Mouse (Mus musculus) frontal cortex, postnatal 10 days (tissue): ENCODE results near the gene D8Ertd738e.
"Not testable (repeated sequence)": the region's sequence is repeated elsewhere in the genome, so short reads cannot be mapped to it uniquely, and the experiment has no call there.

Source experiments
- DNase-seq, 2 experiments: peaks; one replicate each; pipeline ENCODE4 v3.0.0; 2022; ENCODE audit warnings: low spot score in 2 of 2, mixed read lengths in 1 of 2

D8Ertd738e gene

DNA sequence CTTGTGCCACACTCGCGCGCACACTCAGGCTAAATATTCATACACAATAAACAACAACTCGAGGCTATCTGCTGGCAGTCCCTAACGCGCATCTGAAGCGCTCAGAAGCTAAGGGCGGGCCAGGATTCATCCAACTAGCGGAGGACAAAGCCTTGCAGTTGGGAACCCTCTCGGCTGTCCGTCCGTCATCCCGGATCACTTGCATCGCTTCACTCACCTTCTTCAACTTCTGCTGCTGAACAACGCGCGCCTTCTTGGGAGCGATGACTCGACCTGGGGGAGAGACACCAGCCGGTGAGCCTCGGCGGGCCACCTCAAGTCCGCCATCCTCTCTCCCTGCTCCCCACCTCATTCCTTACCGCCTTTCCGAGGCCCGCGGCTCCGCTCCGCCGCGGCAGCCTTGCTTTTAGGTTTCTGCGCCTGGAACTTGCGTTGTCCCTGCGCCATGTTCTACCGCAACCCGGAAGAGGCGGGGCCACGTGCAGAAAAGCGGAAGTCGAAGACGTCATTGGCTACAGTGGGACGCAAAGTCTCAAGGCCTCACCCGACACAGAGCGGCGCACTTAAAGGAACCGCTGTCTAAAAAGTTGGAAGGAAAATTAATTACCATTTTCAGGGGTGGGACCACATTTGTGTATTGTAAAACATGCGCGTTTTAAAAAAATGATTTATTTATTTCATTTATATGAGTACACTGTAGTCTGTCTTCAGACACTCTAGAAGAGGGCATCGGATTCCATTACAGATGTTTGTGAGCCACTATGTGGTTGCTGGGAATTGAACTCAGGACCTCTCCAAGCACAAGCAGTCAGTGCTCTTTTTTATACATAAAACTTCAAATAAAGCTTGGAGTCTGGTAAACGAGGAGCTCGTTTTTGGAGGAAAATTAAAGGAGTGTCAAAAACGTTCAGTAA lies at the start of gene D8Ertd738e:
Gene D8Ertd738e, minus strand, starts transcription at position 463 of the 914 bp plus-strand sequence.
- peak; percentile 79 to 85 for DNase-seq

DNA sequence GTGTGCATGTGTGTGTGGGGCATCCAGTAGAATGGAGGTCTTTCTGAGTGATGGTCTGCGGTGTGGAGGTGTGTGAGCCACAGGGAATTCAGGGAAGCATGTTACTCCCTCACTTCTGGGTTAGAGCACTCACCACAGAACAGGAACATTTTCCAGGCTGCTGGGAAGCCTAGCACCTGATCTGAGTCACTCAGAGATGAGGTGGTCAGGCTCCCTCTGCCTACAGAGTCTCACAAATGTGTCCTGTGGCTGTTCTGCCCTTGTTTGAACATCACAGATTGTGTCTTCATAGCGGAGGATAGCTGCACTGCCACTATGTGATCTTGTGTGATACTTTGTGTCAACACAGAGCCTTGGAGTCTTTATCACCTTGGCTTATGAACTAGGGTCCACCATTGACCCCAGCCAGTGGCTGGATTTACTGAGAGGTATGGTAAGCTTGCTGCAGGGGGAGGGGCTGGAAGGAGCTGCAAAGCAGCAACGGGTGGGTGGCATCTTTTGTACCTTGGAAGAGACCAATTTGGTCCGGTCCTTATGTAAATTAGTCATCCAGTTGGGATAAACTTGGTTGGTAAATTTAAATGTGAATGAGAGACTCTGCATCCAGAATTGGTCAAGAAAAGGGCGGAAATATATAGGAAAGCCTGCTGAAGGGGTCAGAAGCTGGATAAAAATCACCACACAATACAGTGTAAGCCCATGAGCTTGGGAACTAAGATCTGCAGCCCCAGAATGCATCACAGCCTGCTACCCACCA lies 47.7 kb upstream of the D8Ertd738e start:
- DNase-seq: no peak

DNA sequence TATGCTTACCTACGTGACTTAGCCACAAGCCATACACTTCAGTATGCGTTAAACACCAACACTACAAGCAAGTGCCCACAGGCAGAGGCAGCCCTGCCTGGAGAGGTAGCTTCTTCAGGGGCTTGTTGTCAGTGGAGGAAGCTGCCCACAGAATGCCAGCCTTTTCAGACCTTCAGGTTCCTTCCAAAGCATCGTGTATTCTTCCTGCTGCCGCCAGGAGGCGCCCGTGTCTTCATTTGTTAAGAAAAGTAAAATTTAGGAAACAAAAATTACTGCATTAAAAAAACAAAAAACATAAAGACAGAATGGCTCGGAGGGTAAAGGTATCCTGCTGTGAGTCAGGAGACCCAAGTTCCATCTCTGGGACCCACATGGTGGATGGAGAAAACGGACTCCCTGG lies 42.2 kb upstream of the D8Ertd738e start:
- DNase-seq: peak in 1 of 2 experiments; percentile 40

DNA sequence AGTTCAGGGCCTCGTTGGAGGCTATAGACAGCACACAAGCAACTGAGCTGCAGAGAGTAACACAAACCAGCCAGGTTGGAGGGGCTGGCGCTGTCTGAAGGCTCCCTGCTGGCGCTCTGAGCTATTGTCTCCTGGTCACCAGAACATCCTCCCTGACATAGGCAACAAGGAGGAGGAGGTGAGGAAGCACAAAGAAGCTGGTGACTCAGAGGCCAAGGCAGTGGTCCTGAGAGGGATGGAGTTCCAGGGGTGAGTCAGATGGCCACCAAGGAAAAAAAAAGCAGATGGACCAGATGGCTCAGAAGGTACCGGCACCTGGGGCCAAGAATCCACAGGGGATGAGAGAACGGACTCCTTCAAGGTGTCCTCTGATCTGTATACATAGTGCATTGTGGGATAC lies 41.6 kb upstream of the D8Ertd738e start:
- DNase-seq: no peak

DNA sequence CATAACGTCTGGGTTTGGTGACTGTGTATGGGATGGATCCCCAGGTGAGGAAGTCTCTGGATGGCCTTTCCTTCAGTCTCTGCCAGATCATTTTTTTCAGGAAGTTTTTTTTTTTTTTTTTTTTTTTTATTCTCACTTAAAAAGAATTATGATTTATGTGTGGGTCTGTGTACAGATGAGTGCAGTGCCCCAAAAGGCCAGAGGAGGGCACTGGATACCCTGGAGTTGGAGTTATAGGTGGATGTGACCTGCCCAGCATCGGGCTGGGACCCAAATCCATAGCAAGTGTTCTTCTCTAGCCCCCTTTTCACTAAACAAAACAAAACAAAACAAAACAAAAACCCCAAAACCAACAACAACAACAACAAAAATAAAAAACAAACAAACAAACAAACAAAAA lies 39.4 kb upstream of the D8Ertd738e start:
- DNase-seq: no peak

DNA sequence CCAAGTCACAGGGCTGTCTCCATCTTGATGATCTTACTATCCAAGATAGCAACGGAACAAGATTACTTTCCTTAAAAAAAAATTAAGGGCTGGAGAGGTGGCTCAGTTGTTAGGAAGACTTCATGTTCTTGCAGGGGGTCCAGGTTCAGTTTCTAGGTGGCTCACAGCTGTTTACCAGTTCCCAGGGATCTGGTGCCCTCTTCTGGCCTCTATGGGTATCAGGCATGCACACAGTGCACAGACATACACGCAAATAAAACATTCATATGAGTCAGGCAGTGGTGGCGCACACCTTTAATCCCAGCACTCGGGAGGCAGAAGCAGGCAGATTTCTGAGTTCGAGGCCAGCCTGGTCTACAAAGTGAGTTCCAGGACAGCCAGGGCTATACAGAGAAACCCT lies 36.1 kb upstream of the D8Ertd738e start:
- not testable (repeated sequence) for DNase-seq

DNA sequence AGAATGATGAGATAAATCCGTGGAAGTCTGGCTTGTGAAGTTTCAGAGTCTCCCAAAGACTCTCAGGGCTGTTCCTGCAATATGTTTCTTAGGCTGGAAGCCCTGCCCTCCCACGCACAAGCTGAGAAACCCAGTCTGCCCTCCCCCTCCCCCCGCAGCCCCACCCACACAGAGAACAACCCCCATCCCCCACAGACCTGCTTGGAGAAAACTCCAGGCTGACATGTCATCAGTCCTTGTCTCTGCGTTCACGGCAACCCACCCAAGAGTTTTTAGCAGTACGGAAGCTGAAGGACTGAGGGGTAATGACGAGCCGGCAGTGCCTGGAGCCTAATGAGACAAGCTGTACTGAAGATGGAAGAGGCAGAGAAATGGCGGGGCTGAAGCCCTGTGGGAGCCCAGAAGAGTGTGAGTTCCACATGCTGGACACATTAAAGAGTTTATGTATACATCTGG lies 35.1 kb upstream of the D8Ertd738e start:
- no peak for DNase-seq

DNA sequence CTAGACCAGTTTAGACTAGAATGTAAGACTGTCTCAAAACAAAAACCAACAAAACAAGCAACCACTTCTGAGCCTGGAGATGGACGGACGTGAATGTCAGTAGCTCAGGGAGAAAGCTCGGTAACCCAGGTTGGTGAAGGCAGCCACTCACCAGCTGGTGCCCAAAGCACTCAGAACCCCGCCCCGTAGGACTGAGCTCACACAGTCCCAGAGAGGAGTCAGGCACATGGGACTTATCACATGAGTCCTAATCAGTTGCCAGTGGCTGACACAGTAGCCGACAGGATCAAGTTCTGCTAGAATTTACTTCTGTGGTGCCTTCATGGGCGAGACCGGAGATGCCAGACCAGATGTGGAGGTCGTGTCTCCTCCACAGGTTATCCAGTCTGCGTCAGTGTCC lies 31.3 kb upstream of the D8Ertd738e start:
- DNase-seq: no peak

DNA sequence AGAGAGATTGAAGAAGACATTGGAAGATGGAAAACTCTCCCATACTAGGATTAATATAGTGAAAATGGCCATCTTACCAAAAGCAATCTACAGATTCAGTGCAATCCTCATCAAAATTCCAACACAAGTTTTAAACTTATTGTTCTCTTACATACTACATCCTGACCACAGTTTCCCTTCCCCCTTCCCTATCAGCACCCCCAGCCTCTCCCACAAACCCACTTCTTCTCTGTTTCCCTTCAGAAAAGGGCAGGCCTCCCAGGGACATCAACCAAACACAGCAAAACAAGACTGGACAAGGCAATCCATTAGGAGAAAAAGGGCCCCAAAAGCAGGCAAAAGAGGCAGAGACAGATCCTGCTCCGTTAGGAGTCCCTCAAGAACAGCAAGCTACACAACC lies 26.9 kb upstream of the D8Ertd738e start:
- no peak for DNase-seq

DNA sequence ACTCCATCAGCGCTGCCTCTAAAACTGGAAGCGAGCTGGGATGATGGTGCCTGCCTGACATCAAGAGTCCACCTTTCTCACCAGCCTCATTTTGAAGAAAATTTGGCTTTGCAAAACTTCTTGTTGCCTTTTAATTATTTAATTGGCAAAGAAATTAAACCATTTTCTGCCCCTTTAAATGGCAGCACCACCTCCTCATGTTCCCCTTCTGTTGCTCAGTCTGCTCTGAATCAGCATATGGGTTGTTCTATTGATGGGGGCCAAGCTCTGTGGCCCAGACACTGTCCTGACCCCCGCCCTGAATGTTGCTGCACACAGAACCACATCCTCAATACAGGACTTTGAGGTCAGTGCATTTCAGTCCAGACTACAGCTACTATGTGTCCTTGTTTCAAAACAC lies 24.4 kb upstream of the D8Ertd738e start:
- DNase-seq: no peak

DNA sequence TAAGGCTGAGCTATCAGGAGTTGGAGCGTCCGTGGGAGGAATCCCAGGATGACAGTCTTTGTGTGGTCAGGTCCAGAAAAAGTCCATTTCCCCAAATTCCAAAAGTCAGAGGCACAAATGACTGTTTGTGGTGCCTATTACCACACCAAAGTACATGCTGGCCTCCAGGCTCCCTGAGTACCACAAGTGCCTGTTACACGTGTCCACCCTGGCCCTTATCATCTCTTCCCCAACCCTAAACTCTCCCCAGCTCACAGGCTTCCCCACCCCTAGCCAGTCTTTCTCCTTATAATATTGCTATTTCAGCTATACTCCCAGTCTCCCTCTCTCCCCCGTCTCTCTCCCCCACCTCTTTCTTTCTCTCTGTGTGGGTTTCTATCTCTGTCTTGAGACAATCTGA lies 22.8 kb upstream of the D8Ertd738e start:
- no peak for DNase-seq

DNA sequence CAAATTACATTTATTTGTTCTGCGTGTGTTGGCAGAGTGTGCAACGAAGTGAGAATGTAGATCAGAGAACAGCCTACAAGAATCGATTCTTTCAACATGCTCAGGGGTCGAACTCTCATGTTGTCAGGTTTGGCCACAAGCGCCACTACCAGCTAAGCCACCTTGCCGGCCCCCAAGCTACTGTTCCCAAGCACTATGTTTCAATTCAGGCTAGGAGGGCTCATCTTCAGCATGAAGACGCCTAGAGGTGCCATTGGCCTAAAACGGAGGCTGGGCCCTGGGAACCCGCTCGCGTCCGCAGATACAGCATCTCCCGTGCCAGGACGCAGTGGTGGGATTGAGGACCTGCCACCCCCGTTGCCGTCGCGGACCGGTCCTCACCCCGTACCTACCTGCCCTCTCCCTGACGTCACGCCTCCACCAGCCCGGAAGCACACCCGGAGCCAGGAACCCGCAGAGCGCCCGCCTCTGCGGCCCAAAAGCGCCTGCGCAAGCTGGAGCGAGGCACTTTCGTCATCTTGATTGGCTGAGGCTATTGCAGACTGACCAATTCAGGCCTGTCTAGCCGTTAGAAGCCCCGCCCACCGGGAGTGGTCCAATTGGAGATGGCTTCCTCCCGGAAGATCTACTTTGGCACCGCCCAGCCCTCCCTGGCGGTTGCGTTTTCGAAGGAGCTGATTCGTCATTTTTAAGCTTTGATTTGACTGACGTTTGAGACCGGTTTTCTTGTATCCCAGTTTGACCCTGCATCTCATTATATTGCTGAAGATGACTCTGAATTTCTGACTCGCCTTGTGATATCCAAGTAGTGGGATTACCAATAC lies 20.6 kb upstream of the D8Ertd738e start, which contains the start of gene Ccdc130:
Gene Ccdc130, minus strand, starts transcription at position 431 of the 824 bp plus-strand sequence.
- DNase-seq: peak; percentile 100

DNA sequence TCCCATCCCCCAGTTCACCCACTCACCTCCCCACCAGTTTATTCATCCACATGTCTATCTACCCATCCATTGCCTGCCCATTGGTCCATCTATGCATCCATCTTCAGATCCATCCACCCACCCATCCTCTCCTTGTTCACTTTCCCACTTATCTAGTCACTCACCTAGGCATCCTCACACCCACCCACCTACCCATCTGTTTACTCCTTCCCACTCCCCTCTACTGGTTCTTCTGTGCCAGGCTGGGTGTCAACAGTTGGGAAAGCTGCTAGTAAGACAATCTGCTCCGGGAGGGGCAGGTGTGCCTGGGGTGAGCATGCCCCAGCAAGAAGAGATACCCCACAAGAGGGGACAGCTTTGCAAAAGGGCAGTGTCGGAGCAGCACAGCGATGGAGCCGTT lies 11.6 kb upstream of the D8Ertd738e start:
- no peak for DNase-seq

DNA sequence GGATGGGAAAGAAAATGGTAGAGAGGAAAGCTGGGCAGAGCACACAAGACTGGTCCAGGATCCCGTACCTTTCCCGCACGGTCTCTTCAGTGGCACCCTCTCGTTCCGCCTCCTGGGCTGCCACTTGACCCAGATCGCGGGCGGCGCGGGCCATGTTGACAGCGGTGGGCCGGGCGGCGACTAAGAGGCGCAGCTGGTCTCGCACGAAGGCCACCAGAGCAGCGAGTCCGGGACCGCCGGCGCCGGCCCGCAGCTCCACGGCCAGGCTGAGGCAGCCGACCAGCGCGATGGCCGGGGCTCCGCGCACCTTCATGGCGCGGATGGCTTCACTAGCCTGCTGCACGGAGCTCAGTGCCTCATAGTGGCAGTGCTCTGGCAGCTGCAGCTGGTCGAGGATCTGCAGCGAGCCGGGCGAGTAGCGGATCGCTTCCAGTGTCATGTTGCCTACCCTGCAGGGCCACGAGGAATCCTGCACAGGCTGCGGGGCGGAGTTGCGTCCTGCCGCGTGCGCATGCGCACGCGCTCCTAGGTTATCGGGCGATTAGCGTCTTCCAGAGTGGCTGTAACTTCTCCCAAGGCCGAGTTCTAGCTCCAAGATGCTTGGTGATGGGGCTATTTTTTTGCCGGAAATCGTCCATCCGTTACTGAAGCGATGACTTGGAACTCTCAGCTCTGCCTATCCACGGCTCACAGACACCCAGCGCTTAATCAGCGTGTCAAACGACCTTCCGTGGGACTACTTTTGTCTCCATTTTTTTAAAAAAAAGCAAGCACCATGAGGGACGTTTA lies 7.5 kb upstream of the D8Ertd738e start, which contains the start of gene Mri1:
Gene Mri1, minus strand, starts transcription at position 505 of the 789 bp plus-strand sequence.
- peak; percentile 69 to 78 for DNase-seq

DNA sequence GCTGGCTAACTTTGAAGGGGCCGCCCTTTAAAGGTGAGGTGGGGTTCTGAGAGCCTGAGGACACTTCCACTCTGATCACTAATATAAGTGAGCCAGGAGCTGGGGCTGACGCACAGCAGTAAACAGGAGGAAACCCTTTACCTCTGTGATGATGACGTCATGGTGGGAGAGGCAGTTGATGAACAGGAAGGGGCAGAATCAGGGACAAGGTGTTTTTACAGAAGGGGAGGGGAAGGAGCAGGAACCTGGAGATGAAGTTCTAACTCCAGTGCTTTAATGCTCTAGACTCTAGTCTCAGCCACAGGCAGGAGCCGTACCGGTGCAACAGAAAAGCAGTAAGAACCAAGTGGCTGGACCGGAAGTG lies 6.9 kb upstream of the D8Ertd738e start:
- DNase-seq: no peak

DNA sequence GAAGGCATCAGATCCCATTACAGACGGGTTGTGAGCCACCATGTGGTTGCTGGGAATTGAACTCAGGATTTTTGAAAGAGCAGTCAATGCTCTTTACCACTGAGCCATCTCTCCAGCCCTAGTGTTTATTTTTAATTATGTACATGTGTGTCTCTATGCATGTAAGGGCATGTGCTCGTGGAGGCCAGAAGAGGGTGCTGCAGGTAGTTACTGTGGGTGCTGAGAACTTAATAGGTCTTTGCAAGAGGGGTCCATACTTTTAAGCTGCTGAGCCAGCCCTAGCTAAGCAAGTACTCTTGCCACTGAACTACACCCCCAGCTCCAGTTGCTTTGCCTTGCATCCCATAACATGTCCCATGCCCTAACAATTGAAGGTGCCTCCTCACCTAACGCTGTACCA lies 6.3 kb upstream of the D8Ertd738e start:
- no peak for DNase-seq

DNA sequence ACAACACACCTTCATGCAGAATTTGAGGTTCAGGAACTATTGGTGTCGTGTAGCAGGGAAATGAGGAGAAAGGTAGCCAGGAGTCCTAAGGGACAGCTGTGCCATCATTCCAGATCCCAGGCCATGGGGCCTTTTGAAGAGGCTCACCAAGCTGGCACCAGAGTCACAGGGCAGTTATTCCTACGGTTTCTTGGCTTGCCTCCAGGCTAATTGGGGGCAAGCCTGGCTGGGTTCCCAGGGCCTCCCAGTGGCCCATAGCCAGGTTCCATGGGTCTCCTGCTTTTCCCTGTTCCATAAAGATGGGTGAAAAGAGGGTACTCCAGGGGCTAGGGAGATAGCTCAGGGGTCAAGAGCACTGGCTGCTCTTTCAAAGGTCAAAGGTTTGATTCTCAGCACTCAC lies 7.7 kb downstream of the D8Ertd738e start:
- no peak for DNase-seq

DNA sequence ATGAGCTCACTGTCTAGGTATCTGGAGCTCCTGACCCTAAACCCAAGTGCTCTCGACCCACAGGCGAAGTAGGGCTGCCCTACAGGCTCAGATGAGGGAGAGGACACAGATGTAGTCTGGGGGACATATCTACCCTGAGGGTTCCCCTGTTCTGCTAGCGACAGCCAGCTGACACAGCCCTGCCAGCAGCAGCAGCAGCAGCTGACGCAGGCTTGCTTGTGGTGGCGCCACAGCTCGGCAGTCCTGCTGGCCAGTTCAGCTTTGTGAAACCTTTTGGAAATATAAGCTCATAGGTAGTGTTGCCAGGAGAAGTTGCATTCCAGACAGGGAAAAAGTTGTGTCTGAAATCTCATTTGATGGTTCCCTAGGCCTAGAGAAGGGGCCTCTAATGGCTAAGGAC lies 8.4 kb downstream of the D8Ertd738e start:
- no peak for DNase-seq

DNA sequence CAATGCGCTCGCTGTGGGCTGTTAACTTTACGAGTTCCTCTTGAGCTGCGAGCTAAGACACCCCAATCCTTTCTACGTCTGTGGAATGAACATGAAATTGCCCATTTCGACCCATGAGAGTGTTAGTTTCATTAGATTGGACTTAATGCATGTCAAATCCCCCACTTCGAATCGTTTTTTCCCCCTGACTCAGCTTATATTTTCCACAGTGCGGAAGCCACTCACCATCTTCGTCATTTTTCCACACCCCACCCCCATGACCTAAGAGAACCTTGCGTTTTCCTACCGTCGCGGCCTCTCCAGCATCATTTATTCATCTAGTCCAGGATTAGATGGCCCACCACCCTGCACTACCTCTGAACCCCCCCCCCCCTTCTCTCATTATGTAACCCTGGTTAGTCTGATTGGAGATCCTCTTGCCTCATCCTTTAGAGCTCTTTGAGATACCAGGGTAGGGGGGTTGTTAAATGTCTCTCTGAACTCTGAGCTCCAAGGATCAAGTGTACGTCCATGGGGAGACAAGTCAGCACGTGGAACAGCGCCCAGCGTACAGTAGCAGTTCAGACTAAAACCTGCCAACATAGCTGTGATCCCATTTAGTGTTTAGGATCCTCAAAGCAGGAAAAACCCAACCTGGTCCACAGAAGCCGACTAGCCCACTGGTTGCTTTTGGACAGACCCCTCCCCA lies 11.8 kb downstream of the D8Ertd738e start:
- no peak for DNase-seq

DNA sequence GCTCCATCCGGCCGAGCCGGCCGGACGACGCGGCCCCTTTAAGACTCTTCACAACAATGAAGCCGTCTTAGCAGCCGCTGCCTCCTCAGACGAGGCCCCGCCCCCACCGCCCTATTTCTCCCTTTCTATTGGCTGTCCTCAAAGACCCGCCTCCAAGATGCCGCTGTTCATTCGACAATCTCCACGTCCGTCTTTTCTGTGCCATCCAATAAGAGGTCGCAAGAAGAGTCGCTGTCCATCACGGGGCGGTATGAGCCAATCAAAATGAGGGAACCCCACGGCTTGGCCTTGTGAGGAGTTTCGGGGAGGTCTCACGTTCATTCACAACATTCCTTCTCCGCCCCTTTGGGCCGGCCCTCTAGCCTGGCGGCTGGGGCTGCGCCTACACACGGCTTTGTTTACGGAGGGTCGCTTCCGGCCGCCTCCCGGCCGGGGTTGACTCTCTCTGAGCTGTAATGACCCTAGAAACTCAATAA lies 12.5 kb downstream of the D8Ertd738e start, which contains the start of gene Zswim4:
Gene Zswim4, minus strand, starts transcription at position 58 of the 476 bp plus-strand sequence.
- peak; percentile 97 to 99 for DNase-seq
